Mouse (Mus musculus) midbrain, postnatal 0 days (tissue): ENCODE results near the gene A930004D18Rik. TPM values are rescaled to one million over a fixed set of nuclear protein-coding genes. Genes with fewer than 3 reads are reported as not detected.

Experiments used
- ATAC-seq: fragments of 200-750 bp; cut with Nextera tagmentation; 2 replicates; pipeline ENCODE4 v1.8.0; 2017; ENCODE audit warnings: moderate number of reproducible peaks, mild to moderate bottlenecking, moderate TSS enrichment, moderate library complexity; ENCODE audit not compliant: low FRiP score
- DNase-seq: peaks from one replicate; pipeline ENCODE4 v3.0.0-alpha.2; 2015; ENCODE audit warnings: low spot score
- H3K27ac ChIP-seq: fragments of 300-500 bp; sonication (generic); 2 replicates; pipeline ENCODE4 v1.5.1; 2014; ENCODE audit warnings: low read depth, mild to moderate bottlenecking, low read length, mixed read lengths
- H3K27me3 ChIP-seq: fragments of 300-500 bp; sonication (generic); 2 replicates; pipeline ENCODE4 v1.6.1; 2014; ENCODE audit warnings: low read length, control low read depth, mixed read lengths; ENCODE audit not compliant: insufficient read depth
- H3K36me3 ChIP-seq: fragments of 300-500 bp; sonication (generic); 2 replicates; pipeline ENCODE4 v1.6.1; 2014; ENCODE audit warnings: low read length, control low read depth, mixed read lengths; ENCODE audit not compliant: insufficient read depth
- H3K4me1 ChIP-seq: fragments of 300-500 bp; sonication (generic); 2 replicates; pipeline ENCODE4 v1.6.1; 2014; ENCODE audit warnings: mild to moderate bottlenecking, control low read depth, antibody characterized with exemption, low read length, mixed read lengths; ENCODE audit not compliant: insufficient read depth
- H3K4me2 ChIP-seq: fragments of 300-500 bp; sonication (generic); 2 replicates; pipeline ENCODE4 v1.6.1; 2014; ENCODE audit warnings: low read depth, mild to moderate bottlenecking, low read length, mixed read lengths; ENCODE audit not compliant: poor library complexity, severe bottlenecking
- H3K4me3 ChIP-seq: fragments of 300-500 bp; sonication (generic); 2 replicates; pipeline ENCODE4 v1.5.1; 2014; ENCODE audit warnings: low read depth, mild to moderate bottlenecking, low read length, moderate library complexity
- H3K9ac ChIP-seq: fragments of 300-500 bp; sonication (generic); replicated peaks from 2 replicates; pipeline ENCODE4 v1.6.1; 2014; ENCODE audit warnings: mild to moderate bottlenecking, low read length, moderate library complexity, mixed read lengths; ENCODE audit not compliant: poor library complexity, severe bottlenecking
- H3K9me3 ChIP-seq: fragments of 300-500 bp; sonication (generic); 2 replicates; pipeline ENCODE4 v1.6.1; 2016; ENCODE audit warnings: low read length, control low read depth
- CTCF ChIP-seq: IDR thresholded peaks from 2 replicates; pipeline ENCODE4 v1.5.1; 2016; ENCODE audit warnings: antibody characterized with exemption, mild to moderate bottlenecking
- WGBS: fragments of 180-500 bp; shearing (Covaris S2); extraction: QIAGEN DNeasy Blood & Tissue Kit; methylation state at CpG from one replicate; pipeline ENCODE4 v1.1.7; 2014; 5-methylcytosine and 5-hydroxymethylcytosine counted together
- polyA plus RNA-seq: library from polyadenylated mRNA; unstranded; fragments of >200 nt; fragmentation: Nextera tagmentation; extraction: Ambion mirVana; gene quantifications from 2 replicates; pipeline ENCODE4 v1.2.1, GENCODE M21; 2015
- total RNA-seq: library from RNA; depleted of rRNA; stranded (reverse); fragments of >200 nt; gene quantifications from 2 replicates; pipeline ENCODE4 v1.2.3, GENCODE M21; 2014; rRNA removed

The A930004D18Rik gene
- total RNA-seq (2.4 and 3.6 TPM in 2 replicates), polyA plus RNA-seq (9.7 and 10.3 TPM in 2 replicates)

GRCm38 (mm10) chr2:18037491-18037890 lies at the start of gene A930004D18Rik:
TSS of gene A930004D18Rik (minus strand) at chr2:18037737.
- ATAC-seq (no peak), DNase-seq (no peak)
- Histone ChIP-seq H3K36me3 (no peaks in the 10 kb centered on the region), H3K9ac (no peak within 1 kb of the TSS), H3K27ac (no peak within 1 kb of the TSS), H3K4me1 (peaks cover 7% of the 10 kb centered on the region; the same call in 1 of the 2 replicates), H3K9me3 (no peaks in the 10 kb centered on the region), H3K4me3 (no peak within 1 kb of the TSS), H3K27me3 (no peaks in the 10 kb centered on the region), H3K4me2 (no peak within 1 kb of the TSS)
- 78% methylated on average over 2 of the region's 2 CpGs for WGBS
- no peak for TF ChIP-seq CTCF

DNA sequence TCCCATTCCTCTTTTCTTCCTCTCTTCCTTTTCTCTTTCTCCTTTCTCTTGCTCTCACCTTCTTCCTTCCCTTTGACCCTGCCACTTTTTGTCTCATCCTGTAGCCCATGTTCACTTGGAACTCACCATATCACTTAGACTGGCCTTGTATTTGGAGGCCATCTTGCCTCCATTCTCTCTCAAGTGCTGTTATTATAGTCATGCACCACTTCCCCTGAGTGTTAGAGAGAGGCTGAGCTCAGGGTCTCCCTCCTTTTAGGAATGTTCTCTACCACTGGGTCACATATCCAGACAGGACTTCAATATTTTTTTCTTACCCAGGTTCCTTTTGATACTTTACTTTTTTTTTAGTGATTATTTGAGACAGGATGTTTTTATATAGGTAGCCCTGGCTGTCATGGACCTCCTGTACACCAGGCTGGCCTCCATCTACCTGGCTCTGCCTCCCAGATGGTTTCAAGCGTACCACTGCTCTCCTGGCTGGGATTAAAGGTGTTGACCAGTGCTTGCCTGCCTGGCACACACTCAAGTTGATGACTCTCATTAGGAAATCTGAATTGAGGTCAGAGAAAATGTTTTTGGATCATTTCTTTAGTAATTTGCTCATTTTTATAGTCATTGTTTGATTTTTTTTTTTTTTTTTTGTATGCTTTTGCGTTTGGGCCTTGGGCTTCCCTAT lies 42.8 kb upstream of the A930004D18Rik start:
- Histone ChIP-seq H3K9ac (no peak overlapping the region), H3K4me1 (no peaks in the 10 kb centered on the region), H3K4me2 (no peak overlapping the region), H3K9me3 (no peaks in the 10 kb centered on the region), H3K36me3 (peaks cover 25% of the 10 kb centered on the region; the same call in 1 of the 2 replicates), H3K27ac (no peak overlapping the region), H3K27me3 (no peaks in the 10 kb centered on the region), H3K4me3 (no peak overlapping the region)
- ATAC-seq, result no peak
- 87% methylated on average over 2 of the region's 2 CpGs for WGBS
- no peak for DNase-seq
- no peak for TF ChIP-seq CTCF

GRCm38 (mm10) chr2:18071947-18072346 lies 34.4 kb upstream of the A930004D18Rik start:
- no peak overlapping the region for H3K27ac ChIP-seq
- peaks cover 4% of the 10 kb centered on the region; the same call in 1 of the 2 replicates for H3K36me3 ChIP-seq
- ATAC-seq, result no peak
- no peak overlapping the region for H3K9ac ChIP-seq
- no peaks in the 10 kb centered on the region for H3K9me3 ChIP-seq
- H3K4me2 ChIP-seq, result no peak overlapping the region
- H3K27me3 ChIP-seq, result no peaks in the 10 kb centered on the region
- H3K4me3 ChIP-seq, result no peak overlapping the region
- 91% methylated on average over 2 of the region's 2 CpGs for WGBS
- no peaks in the 10 kb centered on the region for H3K4me1 ChIP-seq
- DNase-seq, result no peak
- no peak for TF ChIP-seq CTCF

DNA sequence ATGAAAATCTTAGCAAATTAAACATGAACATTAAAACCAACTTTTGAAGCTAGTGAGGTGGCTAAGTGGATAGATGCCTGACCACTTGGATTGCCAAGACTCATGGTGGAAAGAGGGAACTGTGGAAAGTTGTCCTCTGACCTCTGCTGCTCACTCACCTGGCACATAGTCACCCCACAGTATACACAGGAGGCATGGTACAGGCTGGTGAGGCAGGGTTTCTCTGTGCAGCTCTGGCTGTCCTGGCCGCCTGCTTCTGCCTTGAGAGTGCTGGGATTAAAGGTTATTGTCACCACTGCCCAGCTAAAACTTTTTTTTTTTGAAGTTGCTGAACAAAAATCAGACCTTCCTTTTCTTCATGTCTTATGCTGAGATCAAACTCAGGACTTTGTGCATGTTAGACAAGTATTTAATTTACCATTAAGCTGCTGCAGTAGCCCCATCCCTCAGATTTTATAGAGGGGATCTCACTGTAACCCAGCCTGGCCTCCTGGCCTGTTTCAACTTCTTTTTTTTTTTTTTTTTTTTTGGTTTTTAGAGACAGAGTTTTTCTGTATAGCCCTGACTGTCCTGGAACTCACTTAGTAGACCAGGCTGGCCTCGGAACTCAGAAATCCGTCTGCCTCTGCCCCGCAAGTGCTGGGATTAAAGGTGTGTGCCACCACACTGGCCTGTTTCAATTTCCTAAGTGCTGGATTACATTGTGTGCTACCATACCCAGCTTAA lies 30.7 kb upstream of the A930004D18Rik start:
- no peak for TF ChIP-seq CTCF
- DNase-seq, result no peak
- no peak overlapping the region for H3K9ac ChIP-seq
- H3K4me1 ChIP-seq, result no peaks in the 10 kb centered on the region
- no peaks in the 10 kb centered on the region for H3K27me3 ChIP-seq
- ATAC-seq, result no peak
- H3K9me3 ChIP-seq, result no peaks in the 10 kb centered on the region
- 89% methylated on average over 4 of the region's 4 CpGs for WGBS
- H3K27ac ChIP-seq, result no peak overlapping the region
- no peaks in the 10 kb centered on the region for H3K36me3 ChIP-seq
- H3K4me3 ChIP-seq, result no peak overlapping the region
- no peak overlapping the region for H3K4me2 ChIP-seq

- no peak overlapping the region for H3K4me2 ChIP-seq
These were observed 28.9 kb upstream of the A930004D18Rik start for GRCm38 (mm10) chr2:18066436-18066835.

DNA sequence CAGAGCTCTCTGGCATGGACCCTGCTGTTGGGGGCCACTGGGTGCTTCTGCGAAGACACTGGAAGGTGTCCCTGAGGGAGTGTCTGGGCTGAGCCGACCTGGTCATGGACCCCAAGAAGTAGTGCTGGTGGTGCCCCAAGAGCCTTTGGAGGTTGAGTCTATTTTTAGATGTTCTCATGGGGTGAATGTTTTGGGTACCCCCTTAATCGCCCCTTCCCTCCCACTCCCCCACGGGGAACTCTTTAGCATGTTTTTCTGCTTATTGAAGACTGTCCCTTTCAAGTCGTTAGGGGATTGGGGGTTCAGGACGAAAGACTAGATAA lies 28.1 kb upstream of the A930004D18Rik start:
- TF ChIP-seq CTCF, result no peak
- no peak for ATAC-seq

More at GRCm38 (mm10) chr2:18066436-18066835, 28.9 kb upstream of the A930004D18Rik start:
- no peak for TF ChIP-seq CTCF
- Histone ChIP-seq H3K9ac (no peak overlapping the region), H3K4me1 (no peaks in the 10 kb centered on the region), H3K27me3 (no peaks in the 10 kb centered on the region), H3K9me3 (no peaks in the 10 kb centered on the region), H3K36me3 (no peaks in the 10 kb centered on the region), H3K4me3 (no peak overlapping the region), H3K27ac (no peak overlapping the region)
- ATAC-seq, result no peak
- DNase-seq, result no peak

More for the DNA sequence above, 28.1 kb upstream of the A930004D18Rik start:
- Histone ChIP-seq H3K27ac (peak overlapping the region; percentile 97), H3K4me1 (no peaks in the 10 kb centered on the region), H3K9me3 (no peaks in the 10 kb centered on the region), H3K27me3 (no peaks in the 10 kb centered on the region), H3K9ac (peak overlapping the region; percentile 96), H3K4me3 (peak overlapping the region; percentile 81), H3K36me3 (no peaks in the 10 kb centered on the region), H3K4me2 (peak overlapping the region; percentile 77)
- 4% methylated on average over 6 of the region's 6 CpGs for WGBS
- no peak for DNase-seq
